39 mouse cellular contexts compared by ENCODE assay signal in genomic region chr19:11263549-11263948, GRCm38 (mm10). TPM values are rescaled to one million over a fixed set of nuclear protein-coding genes. Genes with fewer than 3 reads are reported as not detected.
A peak's percentile ranks its signal among the peaks of the same experiment; 100 is the strongest.
DNase-seq lines count a peak whose midpoint lies in the region; ATAC-seq and TF ChIP-seq lines count a peak whose summit lies in the region.
"Had no signal": no experiment of that assay in that cellular context is flagged by ENCODE, and none has a peak within 500 bp of the region (broad histone marks: within the 10 kb centered on the region; RNA-seq: fewer than 3 reads in every experiment).

No protein-coding gene starts in this region.

- no peak overlapping the region for H3K9ac ChIP-seq in liver, adult 2 months (ENCODE audit: low read depth, low read length)
- H3K9ac ChIP-seq in liver, embryonic 12.5 days, result no peak overlapping the region
- H3K9ac ChIP-seq: embryonic facial prominence, embryonic 12.5 days; neural tube, embryonic 15.5 days; stomach, embryonic 15.5 days had no signal

- no peak for TF ChIP-seq POLR2A in liver, adult 2 months (IDR thresholded peaks at IDR 0.05; ENCODE audit: extremely low read depth, insufficient read depth, low read length)

- H3K4me2 ChIP-seq in liver, embryonic 12.5 days, result no peak overlapping the region
- H3K4me2 ChIP-seq: embryonic facial prominence, embryonic 12.5 days; neural tube, embryonic 15.5 days; stomach, embryonic 15.5 days had no signal

- DNase-seq in liver, adult 2 months (ENCODE audit: extremely low read depth, low read depth, low spot score), result peak; percentile 12
- DNase-seq in spleen, postnatal 36 days (ENCODE audit: low spot score in 2 of 2), result peak; percentile 37 to 56
- DNase-seq in spleen, postnatal 10 days (ENCODE audit: low spot score in 2 of 2), result no peak
- DNase-seq in kidney, adult 8-10 months, result no peak
- DNase-seq in frontal cortex, postnatal 14 days (ENCODE audit: low spot score in 2 of 2), result no peak
- no peak for DNase-seq in right cerebral cortex, postnatal 4 days
- DNase-seq: adrenal gland, adult 8-10 months; cerebellum, adult 11-12 months; cerebellum, adult 9-11 months; embryo, embryonic 11 days; kidney, adult 18-20 months; liver; lung, adult 18-20 months; midbrain, embryonic 14.5 days; retina, postnatal 1 day; right cerebral cortex, postnatal 14 days; spleen, adult 18-20 months; thymus, postnatal 14 days had no signal

- no peak for TF ChIP-seq CTCF in liver, adult 2 months (IDR thresholded peaks at IDR 0.05; ENCODE audit: low read depth, low read length)

- H3K4me3 ChIP-seq in liver, adult 2 months (ENCODE audit: insufficient read depth, low read depth, low read length), result no peak overlapping the region
- H3K4me3 ChIP-seq in liver, embryonic 12.5 days, result no peak overlapping the region
- H3K4me3 ChIP-seq in macrophage (ENCODE audit: inconsistent target), result no peak overlapping the region
- H3K4me3 ChIP-seq: embryonic facial prominence, embryonic 12.5 days; neural tube, embryonic 15.5 days; stomach, embryonic 15.5 days had no signal

- no peaks in the 10 kb centered on the region for H3K79me2 ChIP-seq in liver, adult 2 months (ENCODE audit: control insufficient read depth, insufficient read depth, low read length)
- H3K79me2 ChIP-seq in macrophage (ENCODE audit: inconsistent target), result no peaks in the 10 kb centered on the region

- H3K36me3 ChIP-seq in liver, adult 2 months (ENCODE audit: control insufficient read depth, insufficient read depth, low read length), result no peaks in the 10 kb centered on the region
- H3K36me3 ChIP-seq in liver, embryonic 12.5 days, result no peaks in the 10 kb centered on the region
- H3K36me3 ChIP-seq in macrophage (ENCODE audit: inconsistent target), result no peaks in the 10 kb centered on the region
- H3K36me3 ChIP-seq: embryonic facial prominence, embryonic 12.5 days; neural tube, embryonic 15.5 days; stomach, embryonic 15.5 days had no signal

- H3K27ac ChIP-seq in liver, adult 2 months (replicated peaks; ENCODE audit: insufficient read depth, low read depth, low read length), result no peak overlapping the region
- H3K27ac ChIP-seq in liver, embryonic 12.5 days, result no peak overlapping the region
- H3K27ac ChIP-seq in macrophage, result peak overlapping the region; percentile 87
- H3K27ac ChIP-seq: embryonic facial prominence, embryonic 12.5 days; neural tube, embryonic 15.5 days; stomach, embryonic 15.5 days had no signal

- no peak for ATAC-seq in liver, embryonic 12.5 days
- ATAC-seq: activated CD4-positive, CD25-positive, alpha-beta regulatory T cell, adult 4 months; forebrain, embryonic 14.5 days; hindbrain, embryonic 16.5 days had no signal

- no peaks in the 10 kb centered on the region for H3K4me1 ChIP-seq in liver, adult 2 months (ENCODE audit: control insufficient read depth, insufficient read depth, low read length)
- no peaks in the 10 kb centered on the region for H3K4me1 ChIP-seq in liver, embryonic 12.5 days
- H3K4me1 ChIP-seq: embryonic facial prominence, embryonic 12.5 days; neural tube, embryonic 15.5 days; stomach, embryonic 15.5 days had no signal

- WGBS in liver, adult 2 months, result 71% methylated on average over 3 of the region's 3 CpGs
- whole genome bisulfite sequencing in liver, embryonic 12.5 days (ENCODE audit: insufficient replicate concordance), result 41% methylated on average over 3 of the region's 3 CpGs
- WGBS in macrophage (ENCODE audit: missing documents), result 8% methylated on average over 3 of the region's 3 CpGs

- H3K9me3 ChIP-seq in liver, embryonic 12.5 days (replicated peaks), result no peaks in the 10 kb centered on the region
- H3K9me3 ChIP-seq: embryonic facial prominence, embryonic 12.5 days; neural tube, embryonic 15.5 days; stomach, embryonic 15.5 days had no signal

- H3K27me3 ChIP-seq in liver, adult 2 months (ENCODE audit: control insufficient read depth, insufficient read depth, low read length), result no peaks in the 10 kb centered on the region; the same call in 1 of the 2 replicates
- H3K27me3 ChIP-seq in liver, embryonic 12.5 days (replicated peaks), result no peaks in the 10 kb centered on the region
- H3K27me3 ChIP-seq: embryonic facial prominence, embryonic 12.5 days; neural tube, embryonic 15.5 days; stomach, embryonic 15.5 days had no signal

RNA-seq across cellular contexts. Expression of gene Ms4a1, which starts 2.5 kb away (rescaled TPM):
- total RNA-seq in liver, adult 2 months (2014; rRNA removed), result 0.74 and 1.7 TPM in 2 replicates
- 0.07 and 0.20 TPM in 2 replicates for polyA plus RNA-seq in liver, adult 2 months (2012; rRNA removed)
- not detected in 2 replicates for polyA plus RNA-seq in liver, embryonic 12.5 days (2016; fragmentation: Nextera tagmentation; extraction: Ambion mirVana)
- under 1 TPM in 2 of 26 experiments, not detected in 24; 0.12 to 0.23 TPM for total RNA-seq in macrophage (2018; cell fraction: chromatin; rRNA removed)
- under 1 TPM in 9 of 26 experiments, not detected in 17; 0.03 to 0.09 (median 0.05) TPM for total RNA-seq in macrophage (2018; cell fraction: cytosol; rRNA removed)
- under 1 TPM in 5 of 26 experiments, not detected in 21; 0.18 to 0.34 (median 0.24) TPM for total RNA-seq in macrophage (2018; cell fraction: nucleus; rRNA removed)
- 0.07 to 0.09 TPM in 2 of 3 replicates, not detected in the other for polyA plus RNA-seq in macrophage (2018)
- total RNA-seq: left cerebral cortex, adult 18-20 months had no signal
- polyA plus RNA-seq: forebrain, embryonic 14.5 days; heart, embryonic 14.5 days; hindbrain, embryonic 11.5 days; hindbrain, embryonic 16.5 days; intestine, embryonic 14.5 days; kidney, embryonic 16.5 days; midbrain, embryonic 14.5 days; stomach, embryonic 15.5 days had no signal

RNA-seq across cellular contexts. Expression of gene Ms4a5, which starts 20.1 kb away (rescaled TPM):
- not detected in 2 replicates for total RNA-seq in liver, adult 2 months (2014; rRNA removed)
- polyA plus RNA-seq in liver, adult 2 months (2012; rRNA removed), result not detected in 2 replicates
- not detected in 2 replicates for polyA plus RNA-seq in liver, embryonic 12.5 days (2016; fragmentation: Nextera tagmentation; extraction: Ambion mirVana)
- total RNA-seq in macrophage (2018; cell fraction: chromatin; rRNA removed), result not detected
- total RNA-seq in macrophage (2018; cell fraction: cytosol; rRNA removed), result not detected
- not detected for total RNA-seq in macrophage (2018; cell fraction: nucleus; rRNA removed)
- polyA plus RNA-seq in macrophage (2018), result not detected in 3 replicates
- total RNA-seq: adrenal gland, adult 8-10 months; ES-E14; gastrocnemius, adult 18-20 months; gastrocnemius, postnatal 4 days; heart, postnatal 25 days; left cerebral cortex, adult 18-20 months; left cerebral cortex, postnatal 14 days had no signal
- polyA plus RNA-seq: activated CD4-positive, CD25-positive, alpha-beta regulatory T cell, adult 4 months; embryonic facial prominence, embryonic 12.5 days; forebrain, embryonic 14.5 days; heart, embryonic 14.5 days; hindbrain, embryonic 11.5 days; hindbrain, embryonic 16.5 days; intestine, embryonic 14.5 days; kidney, embryonic 16.5 days; large intestine, adult 2 months; limb, embryonic 11.5 days; midbrain, embryonic 14.5 days; neural tube, embryonic 15.5 days; stomach, embryonic 15.5 days; urinary bladder, adult 2 months had no signal

RNA-seq across cellular contexts. Expression of gene Ms4a12, which starts 31.3 kb away (rescaled TPM):
- not detected in 2 replicates for total RNA-seq in liver, adult 2 months (2014; rRNA removed)
- polyA plus RNA-seq in liver, adult 2 months (2012; rRNA removed), result not detected in 2 replicates
- polyA plus RNA-seq in liver, embryonic 12.5 days (2016; fragmentation: Nextera tagmentation; extraction: Ambion mirVana), result not detected in 2 replicates
- not detected for total RNA-seq in macrophage (2018; cell fraction: chromatin; rRNA removed)
- total RNA-seq in macrophage (2018; cell fraction: cytosol; rRNA removed), result not detected
- total RNA-seq in macrophage (2018; cell fraction: nucleus; rRNA removed), result not detected
- not detected in 3 replicates for polyA plus RNA-seq in macrophage (2018)
- total RNA-seq: ES-E14; gastrocnemius, adult 18-20 months; gastrocnemius, postnatal 4 days; heart, postnatal 25 days; left cerebral cortex, adult 18-20 months; left cerebral cortex, postnatal 14 days had no signal
- polyA plus RNA-seq: activated CD4-positive, CD25-positive, alpha-beta regulatory T cell, adult 4 months; embryonic facial prominence, embryonic 12.5 days; forebrain, embryonic 14.5 days; heart, embryonic 14.5 days; hindbrain, embryonic 11.5 days; hindbrain, embryonic 16.5 days; kidney, embryonic 16.5 days; limb, embryonic 11.5 days; midbrain, embryonic 14.5 days; neural tube, embryonic 15.5 days; stomach, embryonic 15.5 days; urinary bladder, adult 2 months had no signal

RNA-seq across cellular contexts. Expression of gene Ms4a14, which starts 50.7 kb away (rescaled TPM):
- total RNA-seq in liver, adult 2 months (2014; rRNA removed), result 0.07 TPM in 1 of 2 replicates, not detected in the other
- not detected in 2 replicates for polyA plus RNA-seq in liver, adult 2 months (2012; rRNA removed)
- not detected in 2 replicates for polyA plus RNA-seq in liver, embryonic 12.5 days (2016; fragmentation: Nextera tagmentation; extraction: Ambion mirVana)
- total RNA-seq in macrophage (2018; cell fraction: chromatin; rRNA removed), result 100 to 1,000 TPM; 120 to 991 (median 624) TPM
- 100 to 1,000 TPM in 2 of 26 experiments, 10 to 100 TPM in 24; 24.9 to 106 (median 61.5) TPM for total RNA-seq in macrophage (2018; cell fraction: cytosol; rRNA removed)
- total RNA-seq in macrophage (2018; cell fraction: nucleus; rRNA removed), result 100 to 1,000 TPM; 172 to 781 (median 506) TPM
- polyA plus RNA-seq in macrophage (2018), result 36.7 to 102 TPM (median 69.8 TPM) in 3 replicates
- total RNA-seq: left cerebral cortex, adult 18-20 months; left cerebral cortex, postnatal 14 days had no signal
- polyA plus RNA-seq: activated CD4-positive, CD25-positive, alpha-beta regulatory T cell, adult 4 months; embryonic facial prominence, embryonic 12.5 days; forebrain, embryonic 14.5 days; hindbrain, embryonic 16.5 days; midbrain, embryonic 14.5 days had no signal

Comparison
In these comparisons a context has a peak if more than half of its experiments do, and no peak if none do; other contexts are left out.
1. DNase-seq: peak in liver, adult 2 months (single experiment) and spleen, postnatal 36 days (2 of 2); none in spleen, postnatal 10 days (0 of 2), kidney, adult 8-10 months (0 of 2), frontal cortex, postnatal 14 days (0 of 2) and right cerebral cortex, postnatal 4 days (single experiment).